Mouse (Mus musculus) bone marrow macrophage, adult 2 months (primary cell): ENCODE results near the gene Dpt.

Experiments
- CTCF ChIP-seq: IDR thresholded peaks from 2 replicates; pipeline ENCODE4 v1.5.1; 2012; ENCODE audit warnings: low read depth, mild to moderate bottlenecking, low read length, moderate library complexity
- POLR2A ChIP-seq: IDR thresholded peaks from 2 replicates; pipeline ENCODE4 v1.6.1; 2012; ENCODE audit warnings: mild to moderate bottlenecking, low read depth, low read length, borderline replicate concordance

- TF ChIP-seq CTCF, result no peak
- no peak for TF ChIP-seq POLR2A
These were observed 7.8 kb downstream of the Dpt start for GRCm38 (mm10) chr1:164804277-164804676.
